Mouse (Mus musculus) lung, adult 2 months (tissue): ENCODE results near the gene Pdhx. TPM values are rescaled to one million over a fixed set of nuclear protein-coding genes. Genes with fewer than 3 reads are reported as not detected.

ENCODE experiments used
- DNase-seq: peaks from one replicate; pipeline ENCODE4 v3.0.0; 2022
- H3K4me1 ChIP-seq: fragments of 200-500 bp; 2 replicates; pipeline ENCODE4 v1.6.1; 2011; ENCODE audit warnings: low read length; ENCODE audit not compliant: control insufficient read depth, insufficient read depth
- H3K4me3 ChIP-seq: fragments of 200-500 bp; replicated peaks from 2 replicates; pipeline ENCODE3; 2011; ENCODE audit warnings: low read depth, mild to moderate bottlenecking, control low read depth, low read length; ENCODE audit errors: extremely low read depth
- CTCF ChIP-seq: fragments of 200-500 bp; IDR thresholded peaks from 2 replicates; pipeline ENCODE4 v1.5.1; 2011; ENCODE audit warnings: mild to moderate bottlenecking, low read length, control low read depth; ENCODE audit not compliant: insufficient read depth
- POLR2A ChIP-seq: fragments of 200-500 bp; IDR thresholded peaks from 2 replicates; pipeline ENCODE4 v1.6.1; 2011; ENCODE audit warnings: low read depth, mild to moderate bottlenecking, control low read depth, low read length, borderline replicate concordance; ENCODE audit errors: extremely low read depth
- WGBS: fragments of 180-500 bp; shearing (Covaris S2); methylation state at CpG from one replicate; pipeline ENCODE4 v1.1.7; 2018; 5-methylcytosine and 5-hydroxymethylcytosine counted together
- polyA plus RNA-seq: library from polyadenylated mRNA; depleted of rRNA; stranded (reverse); fragments of >200 nt; gene quantifications from 2 replicates; pipeline ENCODE4 v1.2.3, GENCODE M21; 2012

The Pdhx gene
- polyA plus RNA-seq, 1 experiment: 16.0 TPM

DNA sequence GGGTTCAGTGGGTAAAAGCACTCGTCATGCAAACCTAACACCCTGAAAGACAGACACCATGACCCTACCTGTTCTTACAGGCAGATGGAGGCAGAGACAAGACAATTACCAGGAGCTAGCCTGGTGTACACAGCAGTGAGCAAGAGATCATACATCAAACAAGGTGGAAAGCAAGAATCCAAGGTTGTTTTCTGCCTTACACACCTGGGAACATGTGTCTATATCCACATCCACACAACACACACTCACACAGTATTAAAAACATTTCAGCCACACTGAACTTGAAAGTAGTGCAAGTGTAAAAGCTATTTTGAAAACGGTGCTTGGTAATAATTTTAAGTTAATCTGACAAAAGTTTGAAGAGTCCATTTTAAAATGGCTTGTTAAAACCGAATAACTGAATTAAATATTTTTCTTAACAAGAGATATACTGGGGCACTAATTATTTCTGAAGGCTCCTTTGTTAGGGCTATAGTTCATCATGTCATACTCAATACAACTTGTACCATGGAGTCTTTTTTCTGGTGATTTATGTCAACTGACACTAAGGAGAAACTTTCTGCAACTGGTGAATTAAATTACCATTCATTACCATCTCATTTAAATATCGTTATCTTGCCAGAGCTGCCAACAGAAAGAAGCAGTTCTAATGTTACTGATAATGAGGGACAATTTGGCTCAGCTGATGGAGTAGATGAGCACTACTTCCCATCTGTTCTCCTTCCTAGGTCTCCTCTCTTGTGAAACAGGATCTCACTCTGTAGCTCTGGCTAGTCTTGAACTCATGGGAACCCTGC is 52.9 kb downstream of the Pdhx start:
- Histone ChIP-seq H3K4me3 (no peak overlapping the region), H3K4me1 (no peaks in the 10 kb centered on the region; the same call in 1 of the 2 replicates)
- no peak for TF ChIP-seq POLR2A
- WGBS: 83% methylated on average over 4 of the region's 4 CpGs
- DNase-seq: no peak

DNA sequence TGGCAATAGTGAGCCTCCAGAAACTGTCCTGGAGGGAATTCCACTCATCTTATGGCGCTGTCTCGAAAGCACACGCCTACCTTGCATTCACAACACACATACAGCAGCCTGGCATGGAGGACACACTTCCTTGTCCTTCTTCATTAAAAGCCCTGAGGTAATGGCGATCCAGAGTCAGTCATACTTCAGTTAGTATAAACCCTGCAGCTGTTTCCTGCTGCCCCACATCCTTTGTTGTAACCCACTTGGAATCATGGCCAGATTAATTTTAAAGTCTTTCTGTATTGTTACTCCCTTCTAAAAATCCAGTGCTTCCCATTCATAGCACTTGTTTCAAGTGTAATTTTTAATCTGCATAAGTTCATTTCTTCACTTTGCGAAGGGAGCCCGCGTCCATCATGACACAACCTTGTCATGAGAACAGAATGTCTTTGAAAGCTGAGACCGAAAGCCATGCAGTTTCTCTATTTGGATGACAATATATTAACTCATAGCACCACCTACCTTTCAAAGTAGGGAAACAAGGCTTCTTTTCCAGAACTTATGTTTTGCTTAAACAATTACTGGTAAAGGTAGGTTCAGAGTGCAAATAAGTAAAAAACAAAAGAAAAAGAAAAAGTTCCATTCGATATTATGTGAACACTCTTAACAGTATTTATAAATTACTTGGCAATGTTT is 54.4 kb downstream of the Pdhx start:
- no peak for DNase-seq

DNA sequence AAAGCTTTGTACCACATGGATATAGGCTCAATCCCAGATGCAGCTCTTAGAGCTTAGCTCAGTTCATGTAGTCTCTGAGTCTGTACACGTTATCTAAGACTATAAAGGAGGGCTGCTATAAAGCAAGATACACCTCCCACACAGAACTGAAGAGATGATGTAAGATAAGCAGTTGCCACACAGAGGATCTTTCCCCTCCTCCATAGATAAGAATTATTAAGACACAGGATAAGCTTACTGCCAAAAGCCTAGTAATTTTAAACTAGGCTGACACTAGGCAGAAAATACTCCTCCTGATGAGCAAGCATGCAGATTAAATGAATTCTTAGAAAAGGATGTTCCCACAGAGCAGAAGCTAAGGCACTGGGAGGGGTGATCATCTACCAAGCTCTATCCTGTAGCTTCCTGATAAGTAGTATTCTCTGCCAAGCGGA is 55.9 kb downstream of the Pdhx start:
- no peaks in the 10 kb centered on the region; the same call in 1 of the 2 replicates for H3K4me1 ChIP-seq
- DNase-seq: no peak
- no peak overlapping the region for H3K4me3 ChIP-seq
- WGBS: 59% methylated on average over 2 of the region's 2 CpGs
- TF ChIP-seq CTCF (no peak), POLR2A (no peak)

More for the DNA sequence above, 54.4 kb downstream of the Pdhx start:
- Histone ChIP-seq H3K4me1 (no peaks in the 10 kb centered on the region; the same call in 1 of the 2 replicates), H3K4me3 (no peak overlapping the region)
- TF ChIP-seq POLR2A (no peak), CTCF (peak; percentile 30; the same call in 1 of the 2 replicates)
- WGBS: 46% methylated on average over 9 of the region's 9 CpGs

DNA sequence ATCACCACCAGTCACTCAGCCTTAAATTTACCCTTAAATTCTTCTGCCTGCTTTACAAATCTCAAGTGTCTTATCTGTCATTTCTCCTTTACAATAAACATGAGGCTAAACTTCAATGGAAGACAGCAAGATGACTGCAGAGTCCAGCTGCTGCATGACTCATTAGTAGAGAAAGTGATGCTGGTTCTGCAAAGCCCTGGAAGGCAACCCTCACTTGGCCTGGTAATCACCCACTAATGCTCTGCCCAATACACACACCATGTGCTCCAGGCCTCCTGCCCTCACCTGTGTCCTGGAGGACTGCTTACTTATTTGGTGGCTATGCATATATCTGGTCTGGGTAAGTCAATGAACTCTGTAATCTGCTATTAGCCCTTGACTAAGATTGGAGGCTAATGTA is 57.2 kb downstream of the Pdhx start:
- DNase-seq: no peak
- no peaks in the 10 kb centered on the region; the same call in 1 of the 2 replicates for H3K4me1 ChIP-seq
- TF ChIP-seq POLR2A: no peak
- no peak for TF ChIP-seq CTCF
- H3K4me3 ChIP-seq: no peak overlapping the region

DNA sequence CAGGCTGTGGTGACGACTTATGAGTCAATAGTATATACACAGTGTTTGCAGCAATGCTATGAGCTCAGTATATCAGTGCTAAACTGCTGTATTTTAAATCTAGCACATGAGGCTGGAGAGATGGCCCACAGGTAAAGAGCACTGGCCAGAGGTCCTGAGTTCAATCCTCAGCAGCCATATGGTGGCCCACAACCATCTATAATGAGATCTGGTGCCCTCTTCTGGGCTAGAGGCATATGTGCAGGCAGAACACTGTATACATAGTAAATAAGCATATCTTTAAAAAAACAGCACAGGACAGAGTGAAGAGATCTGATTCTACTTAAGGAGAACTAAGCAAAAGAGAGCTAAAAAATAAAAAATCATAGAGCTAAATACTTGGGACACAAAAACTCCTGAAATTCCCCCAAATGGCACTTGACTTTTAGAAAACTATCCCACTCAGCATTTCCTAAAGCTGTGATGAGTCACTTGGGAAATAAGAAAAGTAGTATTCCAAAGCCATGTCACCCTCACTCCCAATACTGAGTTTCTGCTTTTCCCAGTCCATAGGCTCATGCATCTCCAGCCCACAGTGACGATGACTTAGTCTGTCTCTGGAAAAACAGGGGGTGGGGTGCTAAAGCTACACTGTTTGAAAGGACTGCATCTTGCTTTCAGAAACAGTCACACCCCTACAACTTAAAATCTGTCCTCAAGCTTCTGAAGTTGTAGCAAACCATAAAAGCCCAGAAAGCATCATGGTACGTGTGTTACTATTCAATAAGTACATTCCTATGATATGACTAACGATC is 60.3 kb downstream of the Pdhx start:
- no peaks in the 10 kb centered on the region for H3K4me1 ChIP-seq
- no peak for TF ChIP-seq POLR2A
- TF ChIP-seq CTCF: no peak; the same call in 1 of the 2 replicates
- 81% methylated on average over 4 of the region's 4 CpGs for WGBS
- no peak for DNase-seq
- no peak overlapping the region for H3K4me3 ChIP-seq

DNA sequence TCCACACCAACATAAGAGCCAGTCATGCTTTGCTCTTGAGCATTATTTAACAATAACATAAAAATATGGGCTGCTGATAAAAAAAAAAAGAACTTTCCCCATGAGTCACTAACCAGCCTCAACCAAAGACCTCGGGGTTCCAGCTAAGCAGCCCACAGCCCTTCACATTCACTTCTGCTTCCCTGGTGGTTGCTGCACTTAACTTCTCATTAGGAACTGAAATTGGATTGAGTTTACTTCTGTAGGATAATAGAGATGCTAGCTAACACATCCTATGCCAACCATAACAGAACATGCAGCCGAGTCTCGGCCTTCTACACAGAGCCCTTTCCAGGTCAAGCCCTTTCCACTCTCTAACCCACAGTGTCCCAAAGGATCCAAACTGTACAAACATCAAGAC is 65.1 kb downstream of the Pdhx start:
- TF ChIP-seq CTCF: no peak
- TF ChIP-seq POLR2A: no peak
- Histone ChIP-seq H3K4me3 (no peak overlapping the region), H3K4me1 (no peaks in the 10 kb centered on the region)
- WGBS: 83% methylated on average over 3 of the region's 3 CpGs
- no peak for DNase-seq

DNA sequence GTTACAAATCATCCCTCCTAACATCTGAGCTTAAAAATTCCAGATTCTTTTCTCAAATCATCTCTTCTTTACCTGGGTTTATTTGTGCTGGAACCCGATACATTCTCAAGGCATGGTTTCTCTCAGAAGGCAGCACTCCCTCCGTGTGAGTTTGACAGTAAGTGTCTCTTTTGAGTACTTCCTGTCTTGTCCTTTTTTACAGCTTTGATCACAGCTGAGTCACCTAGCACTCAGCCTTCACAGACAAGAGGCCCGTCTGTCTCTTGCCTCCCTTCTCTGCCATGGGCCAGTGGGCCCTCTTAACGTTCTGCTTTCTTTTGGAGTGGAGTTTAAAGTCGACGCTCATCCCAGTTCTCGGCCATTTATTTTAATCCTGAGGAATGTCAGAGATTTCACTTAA is 68.7 kb downstream of the Pdhx start:
- no peak for TF ChIP-seq CTCF
- no peak for TF ChIP-seq POLR2A
- H3K4me3 ChIP-seq: no peak overlapping the region
- 55% methylated on average over 7 of the region's 7 CpGs for WGBS
- H3K4me1 ChIP-seq: no peaks in the 10 kb centered on the region
- no peak for DNase-seq

DNA sequence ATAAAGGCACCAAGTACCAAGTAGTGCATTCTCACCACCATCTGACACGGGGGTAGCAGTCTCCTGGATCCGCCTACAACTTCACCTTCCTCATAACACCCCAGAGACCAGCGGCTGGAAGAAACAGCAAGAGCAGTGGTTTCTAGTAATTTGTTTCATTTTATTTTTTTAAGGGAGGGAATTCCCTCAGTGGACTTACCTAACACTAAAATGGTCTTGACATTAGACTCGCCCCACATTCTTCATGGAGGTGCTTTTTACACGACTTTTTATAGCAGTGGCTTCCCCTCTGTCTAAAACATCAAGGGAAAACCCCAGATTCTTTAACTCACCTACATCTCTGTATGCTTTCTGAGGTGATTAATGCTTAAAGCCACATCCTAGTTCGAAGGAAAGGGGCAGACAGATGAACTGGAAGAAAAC is 74.1 kb downstream of the Pdhx start:
- no peak for DNase-seq
- 60% methylated on average over 6 of the region's 6 CpGs for WGBS
- TF ChIP-seq CTCF: no peak
- no peak for TF ChIP-seq POLR2A

DNA sequence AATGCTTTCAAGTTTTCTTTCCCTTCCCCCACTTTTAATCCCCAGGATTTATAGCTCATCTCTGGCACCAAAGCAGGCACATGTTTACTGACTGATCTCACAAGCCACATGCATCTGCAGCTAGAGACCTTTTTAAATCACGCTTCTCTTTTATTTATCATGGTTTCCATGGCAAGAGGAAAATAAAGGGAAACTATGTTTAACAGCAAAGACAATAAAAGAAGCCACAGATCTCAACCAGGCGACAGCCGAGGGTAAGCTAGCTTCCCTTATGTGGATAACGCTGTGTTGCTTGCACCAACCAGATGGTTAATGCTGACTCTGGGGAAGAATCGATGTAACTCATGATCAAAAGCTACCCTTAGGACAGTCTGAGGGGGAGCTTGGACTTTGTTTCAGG is 75.0 kb downstream of the Pdhx start:
- no peak for TF ChIP-seq POLR2A
- no peak for TF ChIP-seq CTCF
- no peaks in the 10 kb centered on the region; the same call in 1 of the 2 replicates for H3K4me1 ChIP-seq
- WGBS: 34% methylated on average over 5 of the region's 5 CpGs
- H3K4me3 ChIP-seq: no peak overlapping the region
- no peak for DNase-seq

More for the DNA sequence above, 74.1 kb downstream of the Pdhx start:
- no peaks in the 10 kb centered on the region; the same call in 1 of the 2 replicates for H3K4me1 ChIP-seq
- no peak overlapping the region for H3K4me3 ChIP-seq
